Mouse (Mus musculus) embryonic fibroblast, embryonic 13.5 days (primary cell): ENCODE results near the gene Car7. TPM values are rescaled to one million over a fixed set of nuclear protein-coding genes. Genes with fewer than 3 reads are reported as not detected.

Experiments used
- H3K27ac ChIP-seq: 2 replicates; pipeline ENCODE4 v1.5.1; 2012; ENCODE audit warnings: low read length, control low read depth, inconsistent platforms; ENCODE audit not compliant: insufficient read depth
- H3K4me1 ChIP-seq: 2 replicates; pipeline ENCODE4 v1.6.1; 2011; ENCODE audit warnings: low read length; ENCODE audit not compliant: control insufficient read depth, insufficient read depth
- H3K4me3 ChIP-seq: 2 replicates; pipeline ENCODE4 v1.5.1; 2011; ENCODE audit warnings: mild to moderate bottlenecking, control low read depth, low read length; ENCODE audit not compliant: insufficient read depth
- CTCF ChIP-seq: IDR thresholded peaks from 2 replicates; pipeline ENCODE4 v1.5.1; 2011; ENCODE audit warnings: mild to moderate bottlenecking, control low read depth, low read length, moderate library complexity, borderline replicate concordance; ENCODE audit not compliant: insufficient read depth
- POLR2A ChIP-seq: IDR thresholded peaks from 2 replicates; pipeline ENCODE4 v1.6.1; 2011; ENCODE audit warnings: low read depth, mild to moderate bottlenecking, control low read depth, low read length, moderate library complexity
- polyA plus RNA-seq: library from polyadenylated mRNA; stranded (reverse); fragments of >200 nt; gene quantifications from 2 replicates; pipeline ENCODE4 v1.2.4, GENCODE M21; 2011; ENCODE audit warnings: low read depth; ENCODE audit not compliant: missing spikeins, insufficient read length

Gene Car7
- polyA plus RNA-seq = 0.58 and 0.84 TPM in 2 replicates

GRCm38 (mm10) chr8:104533971-104534778 is at the start of gene Car7, which contains the start of gene Nae1:
Gene Car7 (plus strand): TSS chr8:104534689.
Gene Nae1 (minus strand): TSS chr8:104534637.
- Histone ChIP-seq H3K27ac (no peak within 1 kb of the TSS), H3K4me1 (no peaks in the 10 kb centered on the region), H3K4me3 (peak within 1 kb of the TSS; percentile 83)
- TF ChIP-seq POLR2A (peak; percentile 96), CTCF (peak; percentile 96)

GRCm38 (mm10) chr8:104509061-104510006 is 25.2 kb upstream of the Car7 start, which contains the start of gene Terb1:
Gene Terb1 (minus strand): TSS chr8:104509910.
- no peak within 1 kb of the TSS for H3K27ac ChIP-seq
- peak within 1 kb of the TSS; percentile 20 for H3K4me3 ChIP-seq
- no peaks in the 10 kb centered on the region for H3K4me1 ChIP-seq
- TF ChIP-seq CTCF = no peak
- peak; percentile 34; the same call in 1 of the 2 replicates for TF ChIP-seq POLR2A

GRCm38 (mm10) chr8:104510134-104510533 is 24.4 kb upstream of the Car7 start:
- Histone ChIP-seq H3K27ac (no peak overlapping the region), H3K4me1 (no peaks in the 10 kb centered on the region), H3K4me3 (no peak overlapping the region)
- no peak for TF ChIP-seq CTCF
- TF ChIP-seq POLR2A = no peak

- Histone ChIP-seq H3K27ac (no peak overlapping the region), H3K4me3 (no peak overlapping the region), H3K4me1 (no peaks in the 10 kb centered on the region)
- TF ChIP-seq CTCF = no peak
- TF ChIP-seq POLR2A = no peak
Measured at GRCm38 (mm10) chr8:104517872-104518271, 16.6 kb upstream of the Car7 start.

GRCm38 (mm10) chr8:104529671-104530070 is 4.8 kb upstream of the Car7 start:
- Histone ChIP-seq H3K4me3 (no peak overlapping the region), H3K4me1 (no peaks in the 10 kb centered on the region), H3K27ac (no peak overlapping the region)
- TF ChIP-seq CTCF = no peak
- no peak for TF ChIP-seq POLR2A

- H3K27ac ChIP-seq = no peak overlapping the region
- TF ChIP-seq POLR2A (no peak), CTCF (no peak)
- H3K4me3 ChIP-seq = peak overlapping the region; percentile 83
- H3K4me1 ChIP-seq = no peaks in the 10 kb centered on the region
Measured at GRCm38 (mm10) chr8:104533551-104533950, 938 bp upstream of the Car7 start.

- TF ChIP-seq CTCF (no peak), POLR2A (no peak)
Measured at GRCm38 (mm10) chr8:104534779-104535141, 271 bp downstream of the Car7 start.

GRCm38 (mm10) chr8:104535378-104535777 is 889 bp downstream of the Car7 start:
- TF ChIP-seq POLR2A = no peak
- TF ChIP-seq CTCF = no peak
- Histone ChIP-seq H3K4me3 (peak overlapping the region; percentile 20), H3K4me1 (no peaks in the 10 kb centered on the region), H3K27ac (no peak overlapping the region)

More at GRCm38 (mm10) chr8:104534779-104535141, 271 bp downstream of the Car7 start:
- Histone ChIP-seq H3K4me1 (no peaks in the 10 kb centered on the region), H3K4me3 (peak overlapping the region; percentile 9; the same call in 1 of the 2 replicates), H3K27ac (no peak overlapping the region)

- Histone ChIP-seq H3K4me3 (no peak overlapping the region), H3K27ac (no peak overlapping the region), H3K4me1 (no peaks in the 10 kb centered on the region)
- no peak for TF ChIP-seq POLR2A
- TF ChIP-seq CTCF = no peak
Measured at GRCm38 (mm10) chr8:104536028-104536427, 1.5 kb downstream of the Car7 start.
